Mouse (Mus musculus) hindbrain, embryonic 10.5 days (tissue): ENCODE data around the gene Dnajc5g. TPM values are rescaled to one million over a fixed set of nuclear protein-coding genes. Genes with fewer than 3 reads are reported as not detected.

Experiments
- polyA plus RNA-seq: library from polyadenylated mRNA; unstranded; fragments of >200 nt; fragmentation: Nextera tagmentation; extraction: Ambion mirVana; gene quantifications from 2 replicates; pipeline ENCODE4 v1.2.1, GENCODE M21; 2016

The Dnajc5g gene
- polyA plus RNA-seq, 1 experiment from 2014 or later: not detected

Other genes with a start within 250 kb of the Dnajc5g start
- gene Tmem214, start 238.3 kb upstream of the Dnajc5g start, polyA plus RNA-seq: 64.0 and 67.6 TPM in 2 replicates
- gene Agbl5, start 217.6 kb upstream of the Dnajc5g start, polyA plus RNA-seq: 18.4 and 24.2 TPM in 2 replicates
- 405 and 407 TPM in 2 replicates for gene Ost4, start 198.5 kb upstream of the Dnajc5g start, polyA plus RNA-seq
- gene Emilin1, start 192.9 kb upstream of the Dnajc5g start, polyA plus RNA-seq: 85.1 and 87.4 TPM in 2 replicates
- gene Khk, start 184.9 kb upstream of the Dnajc5g start, polyA plus RNA-seq: 7.2 and 8.0 TPM in 2 replicates
- gene Cgref1, start 160.7 kb upstream of the Dnajc5g start, polyA plus RNA-seq: 3.7 and 6.7 TPM in 2 replicates
- 147 and 152 TPM in 2 replicates for gene Preb, start 145.9 kb upstream of the Dnajc5g start, polyA plus RNA-seq
- gene Tcf23, start 137.6 kb upstream of the Dnajc5g start, polyA plus RNA-seq: not detected in 2 replicates
- 86.2 and 110 TPM in 2 replicates for gene Atraid, start 58.0 kb upstream of the Dnajc5g start, polyA plus RNA-seq
- 8.1 and 10.1 TPM in 2 replicates for gene Slc5a6, start 57.4 kb upstream of the Dnajc5g start, polyA plus RNA-seq
- 43.5 and 55.9 TPM in 2 replicates for gene Cad, start 51.5 kb upstream of the Dnajc5g start, polyA plus RNA-seq
- gene Slc30a3, start 2.0 kb downstream of the Dnajc5g start, polyA plus RNA-seq: 2.1 and 9.3 TPM in 2 replicates
- not detected in 2 replicates for gene Trim54, start 10.4 kb downstream of the Dnajc5g start, polyA plus RNA-seq
- not detected in 2 replicates for gene Ucn, start 32.5 kb downstream of the Dnajc5g start, polyA plus RNA-seq
- 59.2 and 60.7 TPM in 2 replicates for gene Mpv17, start 48.0 kb downstream of the Dnajc5g start, polyA plus RNA-seq
- gene Gm29609, start 73.6 kb downstream of the Dnajc5g start, polyA plus RNA-seq: 0.80 and 0.89 TPM in 2 replicates
- 105 and 118 TPM in 2 replicates for gene Gtf3c2, start 73.9 kb downstream of the Dnajc5g start, polyA plus RNA-seq
- 128 and 138 TPM in 2 replicates for gene Snx17, start 86.9 kb downstream of the Dnajc5g start, polyA plus RNA-seq
- 85.2 and 99.3 TPM in 2 replicates for gene Eif2b4, start 87.1 kb downstream of the Dnajc5g start, polyA plus RNA-seq
- gene Zfp513, start 96.0 kb downstream of the Dnajc5g start, polyA plus RNA-seq: 12.7 and 15.0 TPM in 2 replicates
- gene Ppm1g, start 114.4 kb downstream of the Dnajc5g start, polyA plus RNA-seq: 172 and 197 TPM in 2 replicates
- 151 and 159 TPM in 2 replicates for gene Nrbp1, start 134.6 kb downstream of the Dnajc5g start, polyA plus RNA-seq
- gene Gm9970, start 134.9 kb downstream of the Dnajc5g start, polyA plus RNA-seq: 0.30 TPM in 1 of 2 replicates, not detected in the other
- 3.9 and 6.7 TPM in 2 replicates for gene Krtcap3, start 145.4 kb downstream of the Dnajc5g start, polyA plus RNA-seq
- 35.2 and 39.7 TPM in 2 replicates for gene Ift172, start 184.8 kb downstream of the Dnajc5g start, polyA plus RNA-seq
- 47.3 and 55.6 TPM in 2 replicates for gene Fndc4, start 189.8 kb downstream of the Dnajc5g start, polyA plus RNA-seq
- 0.14 TPM in 1 of 2 replicates, not detected in the other for gene Gckr, start 191.2 kb downstream of the Dnajc5g start, polyA plus RNA-seq